Comparison of ENCODE assay signal across 8 mouse cellular contexts in genomic region chr5:121824121-121824520, GRCm38 (mm10). TPM values are rescaled to one million over a fixed set of nuclear protein-coding genes. Genes with fewer than 3 reads are reported as not detected.
A peak's percentile ranks its signal among the peaks of the same experiment; 100 is the strongest.
DNase-seq lines count a peak whose midpoint lies in the region; ATAC-seq lines count a peak whose summit lies in the region.

No protein-coding gene starts in this region.

- H3K4me1 ChIP-seq in embryonic facial prominence, embryonic 13.5 days, result peaks cover 24% of the 10 kb centered on the region
- peaks cover 16% of the 10 kb centered on the region for H3K4me1 ChIP-seq in forebrain, embryonic 15.5 days

- DNase-seq in heart, adult 11 months, result peak; percentile 98
- no peak for DNase-seq in heart, postnatal 25 days (ENCODE audit: low spot score)
- peak; percentile 74 for DNase-seq in kidney, postnatal 10 days
- DNase-seq in lung, postnatal 4 days, result peak; percentile 64 to 73
- no peak for DNase-seq in left cerebral cortex, adult 11 months (ENCODE audit: low spot score)
- DNase-seq in urinary bladder, postnatal 4 days (ENCODE audit: low spot score in 2 of 2), result no peak

- ATAC-seq in embryonic facial prominence, embryonic 13.5 days (ENCODE audit: insufficient number of reproducible peaks, insufficient read depth, low FRiP score, low TSS enrichment, low read depth), result no peak
- ATAC-seq in forebrain, embryonic 15.5 days (replicated peaks), result no peak

- H3K36me3 ChIP-seq in embryonic facial prominence, embryonic 13.5 days, result peaks cover 55% of the 10 kb centered on the region
- peaks cover 13% of the 10 kb centered on the region for H3K36me3 ChIP-seq in forebrain, embryonic 15.5 days

- 0 out of 2 replicates have a peak overlapping the region, but pooled peaks have one; percentile 0 for H3K9ac ChIP-seq in embryonic facial prominence, embryonic 13.5 days
- H3K9ac ChIP-seq in forebrain, embryonic 15.5 days (replicated peaks), result no peak overlapping the region

- H3K27ac ChIP-seq in embryonic facial prominence, embryonic 13.5 days, result peak overlapping the region; percentile 44; the same call in 1 of the 2 replicates
- H3K27ac ChIP-seq in forebrain, embryonic 15.5 days (replicated peaks), result no peak overlapping the region

- H3K4me2 ChIP-seq in embryonic facial prominence, embryonic 13.5 days, result no peak overlapping the region
- H3K4me2 ChIP-seq in forebrain, embryonic 15.5 days (replicated peaks), result no peak overlapping the region

- intact Hi-C loops in heart, postnatal 25 days (cut with DNase I), result no loop called here

- 57% methylated on average over 4 of the region's 4 CpGs for WGBS in embryonic facial prominence, embryonic 13.5 days
- 72% methylated on average over 4 of the region's 4 CpGs for WGBS in forebrain, embryonic 15.5 days

- peaks cover 20% of the 10 kb centered on the region for H3K27me3 ChIP-seq in embryonic facial prominence, embryonic 13.5 days
- H3K27me3 ChIP-seq in forebrain, embryonic 15.5 days, result no peaks in the 10 kb centered on the region

- no peak overlapping the region for H3K4me3 ChIP-seq in embryonic facial prominence, embryonic 13.5 days
- no peak overlapping the region for H3K4me3 ChIP-seq in forebrain, embryonic 15.5 days

- no peaks in the 10 kb centered on the region for H3K9me3 ChIP-seq in embryonic facial prominence, embryonic 13.5 days
- no peaks in the 10 kb centered on the region for H3K9me3 ChIP-seq in forebrain, embryonic 15.5 days

RNA-seq across cellular contexts. Expression of gene Sh2b3, which starts 13.3 kb away (rescaled TPM):
- 10 to 100 TPM; 20.3 to 27.3 TPM for total RNA-seq in heart, postnatal 25 days (2021)
- 11.3 and 12.2 TPM in 2 replicates for polyA plus RNA-seq in embryonic facial prominence, embryonic 13.5 days (2015; fragmentation: Nextera tagmentation; extraction: Ambion mirVana)
- 5.9 and 6.7 TPM in 2 replicates for polyA plus RNA-seq in forebrain, embryonic 15.5 days (2015; fragmentation: Nextera tagmentation; extraction: Ambion mirVana)

RNA-seq across cellular contexts. Expression of gene Pheta1, which starts 24.7 kb away (rescaled TPM):
- 10 to 100 TPM; 12.2 to 13.2 TPM for total RNA-seq in heart, postnatal 25 days (2021)
- polyA plus RNA-seq in embryonic facial prominence, embryonic 13.5 days (2015; fragmentation: Nextera tagmentation; extraction: Ambion mirVana), result 36.2 and 41.1 TPM in 2 replicates
- polyA plus RNA-seq in forebrain, embryonic 15.5 days (2015; fragmentation: Nextera tagmentation; extraction: Ambion mirVana), result 58.9 and 59.3 TPM in 2 replicates

Comparison
In these comparisons a context has a peak if more than half of its experiments do, and no peak if none do; other contexts are left out.
1. DNase-seq: peak in heart, adult 11 months (single experiment), kidney, postnatal 10 days (single experiment) and lung, postnatal 4 days (2 of 2); none in heart, postnatal 25 days (single experiment), left cerebral cortex, adult 11 months (single experiment) and urinary bladder, postnatal 4 days (0 of 2).